Mouse (Mus musculus) heart, postnatal 0 days (tissue): ENCODE measurements around the gene Rfx5. TPM values are rescaled to one million over a fixed set of nuclear protein-coding genes. Genes with fewer than 3 reads are reported as not detected.
A peak's percentile ranks its signal among the peaks of the same experiment; 100 is the strongest.

Experiments
- ATAC-seq: fragments of 200-750 bp; cut with Nextera tagmentation; 2 replicates; pipeline ENCODE4 v1.8.0; 2017; ENCODE audit warnings: low read depth, moderate number of reproducible peaks, moderate library complexity; ENCODE audit not compliant: insufficient read depth
- DNase-seq: peaks from one replicate; pipeline ENCODE4 v3.0.0-alpha.2; 2016; ENCODE audit warnings: low spot score
- H3K27ac ChIP-seq: fragments of 300-500 bp; sonication (generic); 2 replicates; pipeline ENCODE4 v1.5.1; 2014; ENCODE audit warnings: low read depth, mild to moderate bottlenecking
- H3K27me3 ChIP-seq: fragments of 300-500 bp; sonication (generic); 2 replicates; pipeline ENCODE4 v1.6.1; 2014; ENCODE audit warnings: low read length, mixed read lengths; ENCODE audit not compliant: control insufficient read depth, insufficient read depth
- H3K36me3 ChIP-seq: fragments of 300-500 bp; sonication (generic); replicated peaks from 2 replicates; pipeline ENCODE4 v1.6.1; 2014; ENCODE audit warnings: low read length, mixed read lengths; ENCODE audit not compliant: control insufficient read depth, insufficient read depth
- H3K4me1 ChIP-seq: fragments of 300-500 bp; sonication (generic); 2 replicates; pipeline ENCODE4 v1.6.1; 2014; ENCODE audit warnings: antibody characterized with exemption; ENCODE audit not compliant: control insufficient read depth, insufficient read depth
- H3K4me2 ChIP-seq: fragments of 300-500 bp; sonication (generic); 2 replicates; pipeline ENCODE4 v1.6.1; 2014; ENCODE audit warnings: low read depth, mild to moderate bottlenecking, low read length, moderate library complexity
- H3K4me3 ChIP-seq: fragments of 300-500 bp; sonication (generic); 2 replicates; pipeline ENCODE4 v1.5.1; 2014; ENCODE audit warnings: low read depth, low read length
- H3K9ac ChIP-seq: fragments of 300-500 bp; sonication (generic); replicated peaks from 2 replicates; pipeline ENCODE4 v1.6.1; 2014; ENCODE audit warnings: low read depth, low read length, mixed read lengths
- H3K9me3 ChIP-seq: fragments of 300-500 bp; sonication (generic); replicated peaks from 2 replicates; pipeline ENCODE4 v1.6.1; 2016; ENCODE audit warnings: low read length; ENCODE audit not compliant: control insufficient read depth
- CTCF ChIP-seq: IDR thresholded peaks from 2 replicates; pipeline ENCODE4 v1.5.1; 2016; ENCODE audit warnings: antibody characterized with exemption, control low read depth, low read depth
- EP300 ChIP-seq: IDR thresholded peaks from 2 replicates; pipeline ENCODE4 v1.6.1; 2016; ENCODE audit warnings: antibody characterized with exemption, low read depth
- WGBS: fragments of 180-500 bp; shearing (Covaris S2); extraction: QIAGEN DNeasy Blood & Tissue Kit; methylation state at CpG from one replicate; pipeline ENCODE4 v1.1.7; 2014; 5-methylcytosine and 5-hydroxymethylcytosine counted together
- polyA plus RNA-seq: library from polyadenylated mRNA; unstranded; fragments of >200 nt; fragmentation: Nextera tagmentation; extraction: Ambion mirVana; gene quantifications from 2 replicates; pipeline ENCODE4 v1.2.1, GENCODE M21; 2015
- total RNA-seq: library from RNA; depleted of rRNA; stranded (reverse); fragments of >200 nt; gene quantifications from 2 replicates; pipeline ENCODE4 v1.2.3, GENCODE M21; 2014; ENCODE audit warnings: low replicate concordance

Gene Rfx5
- total and polyA plus RNA-seq, 2 experiments from 2014 or later, result 2.7 to 8.6 TPM

DNA sequence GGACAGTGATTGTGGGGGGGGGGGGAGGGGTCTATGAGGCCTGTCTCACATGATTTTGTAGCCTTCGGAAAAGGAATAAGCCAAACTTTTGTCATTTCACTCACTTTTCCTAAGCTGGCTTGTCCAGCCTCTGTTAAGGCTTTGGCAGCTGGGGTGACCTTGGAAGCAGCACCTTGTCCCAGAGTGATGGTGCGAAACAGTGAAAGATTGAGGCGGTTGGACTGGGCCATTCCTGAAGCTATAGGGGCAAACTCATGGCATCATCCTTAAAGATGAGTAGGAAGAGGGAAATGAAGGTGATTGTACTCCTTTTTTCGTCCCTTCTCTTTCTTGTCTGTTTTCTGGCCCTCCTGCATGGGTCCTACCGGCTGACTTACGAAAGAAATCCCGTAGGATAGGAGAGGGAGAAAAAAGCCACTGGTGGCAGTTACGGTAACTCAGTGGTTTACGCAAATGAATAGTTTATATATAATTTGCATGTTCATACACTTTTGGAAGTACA lies 20.2 kb downstream of the Rfx5 start:
- TF ChIP-seq CTCF, result no peak
- TF ChIP-seq EP300, result no peak
- ATAC-seq (no peak), DNase-seq (no peak)
- peak overlapping the region; percentile 49 for H3K27ac ChIP-seq
- H3K27me3 ChIP-seq, result no peaks in the 10 kb centered on the region
- peak overlapping the region; percentile 75 for H3K4me2 ChIP-seq
- H3K9ac ChIP-seq, result peak overlapping the region; percentile 59
- H3K4me3 ChIP-seq, result peak overlapping the region; percentile 98
- H3K4me1 ChIP-seq, result peaks cover 15% of the 10 kb centered on the region
- WGBS, result 20% methylated on average over 9 of the region's 9 CpGs
- 0 out of 2 replicates have a peak, but pooled peaks cover 6% of the 10 kb centered on the region for H3K36me3 ChIP-seq
- no peaks in the 10 kb centered on the region for H3K9me3 ChIP-seq

DNA sequence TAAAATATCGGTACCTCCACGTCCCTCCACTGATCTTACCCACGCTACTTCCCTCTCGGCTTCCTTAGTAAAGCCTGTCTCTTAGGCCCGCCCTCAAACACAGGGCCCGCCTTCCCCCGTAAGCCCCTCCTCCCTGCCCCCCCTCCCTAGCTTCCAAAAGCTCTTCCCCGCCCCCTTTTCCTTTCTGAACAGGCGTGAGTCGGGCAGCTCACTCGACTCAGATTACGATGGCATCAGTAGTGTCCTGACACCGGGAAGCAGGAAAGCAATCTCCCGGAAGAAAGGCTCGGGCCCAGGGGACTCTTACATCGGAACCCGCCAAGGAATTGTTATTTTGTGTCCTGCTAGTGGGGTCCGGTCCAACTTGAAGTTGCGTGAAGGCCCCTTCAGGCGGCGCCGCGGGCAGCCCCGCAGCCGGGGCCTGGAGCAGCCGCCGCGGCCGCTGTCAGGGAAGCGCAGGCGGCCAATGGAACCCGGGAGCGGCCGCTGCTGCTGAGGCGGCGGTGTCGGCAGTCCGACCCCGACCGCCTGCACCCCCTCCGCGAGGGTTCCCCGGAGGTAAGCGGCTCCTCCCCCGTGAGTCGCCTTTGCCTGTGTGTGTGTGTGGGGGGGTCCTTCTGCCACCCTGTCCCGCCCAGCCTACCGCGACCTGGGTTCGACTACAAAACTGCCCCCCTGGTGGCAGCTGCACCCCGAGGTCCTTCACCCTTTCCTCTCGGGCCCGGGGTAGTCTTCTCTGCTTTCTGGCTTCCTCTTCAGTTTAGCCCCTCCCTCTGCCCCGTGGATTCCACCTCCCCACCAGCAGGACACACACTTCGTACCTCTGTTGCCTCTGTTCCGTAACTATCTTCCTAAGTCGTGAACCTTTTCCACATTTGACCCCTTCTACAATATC lies 20.9 kb downstream of the Rfx5 start, which contains the start of gene Pi4kb:
TSS of gene Pi4kb (plus strand) at position 204 of the 895 bp plus-strand sequence.
- under 1% methylated on average over 51 of the region's 57 CpGs for WGBS

GRCm38 (mm10) chr3:94984312-94984711 lies 30.4 kb downstream of the Rfx5 start:
- H3K36me3 ChIP-seq, result peaks cover 26% of the 10 kb centered on the region
- no peak overlapping the region for H3K9ac ChIP-seq
- H3K4me2 ChIP-seq, result no peak overlapping the region
- DNase-seq, result no peak
- no peaks in the 10 kb centered on the region for H3K9me3 ChIP-seq
- H3K27me3 ChIP-seq, result no peaks in the 10 kb centered on the region
- ATAC-seq, result no peak
- H3K4me3 ChIP-seq, result no peak overlapping the region
- peaks cover 36% of the 10 kb centered on the region for H3K4me1 ChIP-seq
- no peak overlapping the region for H3K27ac ChIP-seq
- no peak for TF ChIP-seq EP300
- WGBS, result 88% methylated on average over 11 of the region's 11 CpGs

More for the DNA sequence above, 20.9 kb downstream of the Rfx5 start, which contains the start of gene Pi4kb:
- H3K9ac ChIP-seq, result peak within 1 kb of the TSS; percentile 98
- peak; percentile 92 for ATAC-seq
- H3K4me3 ChIP-seq, result peak within 1 kb of the TSS; percentile 98
- TF ChIP-seq EP300 (peak; percentile 74; the same call in 1 of the 2 replicates), CTCF (0 out of 2 replicates have a peak, but pooled peaks have one; percentile 2)
- DNase-seq, result peak; percentile 94
- peak within 1 kb of the TSS; percentile 95 for H3K27ac ChIP-seq
- H3K4me1 ChIP-seq, result peaks cover 15% of the 10 kb centered on the region
- no peaks in the 10 kb centered on the region for H3K27me3 ChIP-seq
- H3K9me3 ChIP-seq, result no peaks in the 10 kb centered on the region
- 0 out of 2 replicates have a peak, but pooled peaks cover 10% of the 10 kb centered on the region for H3K36me3 ChIP-seq
- H3K4me2 ChIP-seq, result peak within 1 kb of the TSS; percentile 75

DNA sequence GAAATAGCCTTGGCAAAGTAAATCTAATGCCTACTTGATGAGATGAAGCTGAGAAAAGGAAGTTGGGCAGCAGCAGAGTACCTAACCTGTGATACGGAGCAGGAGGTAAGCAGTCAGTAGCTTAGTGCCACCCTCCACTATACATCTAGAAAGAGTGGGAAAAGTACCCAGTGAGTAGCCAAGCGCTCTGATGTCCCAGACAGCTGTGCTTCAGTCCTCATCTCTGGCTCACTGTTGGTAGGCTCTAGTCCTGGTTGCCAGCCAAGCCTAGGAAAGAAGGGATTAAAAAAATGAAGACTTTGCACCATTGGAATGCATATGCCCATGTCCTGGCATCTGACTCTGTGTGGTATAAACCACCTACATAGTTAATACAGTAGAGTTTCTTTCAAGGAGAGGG lies 31.6 kb downstream of the Rfx5 start:
- H3K27ac ChIP-seq, result no peak overlapping the region
- H3K4me3 ChIP-seq, result no peak overlapping the region
- H3K9me3 ChIP-seq, result no peaks in the 10 kb centered on the region
- no peak for DNase-seq
- 92% methylated on average over 2 of the region's 2 CpGs for WGBS
- H3K9ac ChIP-seq, result no peak overlapping the region
- H3K36me3 ChIP-seq, result peaks cover 26% of the 10 kb centered on the region
- peaks cover 40% of the 10 kb centered on the region for H3K4me1 ChIP-seq
- TF ChIP-seq CTCF, result no peak
- TF ChIP-seq EP300, result no peak
- no peak overlapping the region for H3K4me2 ChIP-seq
- H3K27me3 ChIP-seq, result no peaks in the 10 kb centered on the region
- ATAC-seq, result no peak

- ATAC-seq, result peak; percentile 96
- Histone ChIP-seq H3K27ac (peak overlapping the region; percentile 72), H3K27me3 (no peaks in the 10 kb centered on the region), H3K36me3 (peaks cover 34% of the 10 kb centered on the region), H3K4me3 (no peak overlapping the region), H3K9me3 (no peaks in the 10 kb centered on the region), H3K9ac (no peak overlapping the region), H3K4me1 (peaks cover 40% of the 10 kb centered on the region), H3K4me2 (no peak overlapping the region)
- DNase-seq, result peak; percentile 93
- TF ChIP-seq EP300, result peak; percentile 51; the same call in 1 of the 2 replicates
- TF ChIP-seq CTCF, result no peak
Observed at GRCm38 (mm10) chr3:94987578-94987977, 33.7 kb downstream of the Rfx5 start.
